Mouse (Mus musculus) cerebellum, postnatal 4 days (tissue): ENCODE measurements around the gene Sry.

ENCODE experiments used
- DNase-seq, 2 experiments: peaks; one replicate each; pipeline ENCODE4 v3.0.0; 2022; ENCODE audit warnings: low spot score in 2 of 2, mixed read lengths in 1 of 2

Sry gene

DNA sequence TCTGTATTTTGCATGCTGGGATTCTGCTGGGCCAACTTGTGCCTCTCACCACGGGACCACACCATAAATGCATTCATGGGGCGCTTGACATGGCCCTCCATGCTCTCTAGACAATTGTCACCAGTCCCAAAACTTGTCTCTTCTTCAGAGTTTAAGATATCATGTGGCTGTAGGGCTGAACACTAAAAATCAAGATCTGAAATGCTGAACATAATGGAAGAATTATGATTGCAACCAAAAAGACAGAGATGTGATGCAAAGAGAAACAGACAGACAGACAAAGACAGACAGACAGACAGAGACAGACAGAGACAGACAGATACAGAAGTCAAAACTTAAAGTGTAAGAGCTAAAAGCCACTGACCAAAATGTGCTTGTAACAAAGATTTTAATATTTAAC lies at the start of gene Sry:
Sry (minus strand) TSS at position 101 of the 400 bp plus-strand sequence.
- no peak for DNase-seq
